Mouse (Mus musculus) midbrain, postnatal 0 days (tissue): ENCODE measurements at regions not wholly inside any gene's neighbourhood (a gene's known extent, or its start where the extent isn't known, plus 50 kb on each side); places are given as distances from the start of the nearest gene placed in this dataset.
A peak's percentile ranks its signal among the peaks of the same experiment; 100 is the strongest.

Experiments
- ATAC-seq: fragments of 200-750 bp; cut with Nextera tagmentation; 2 replicates; pipeline ENCODE4 v1.8.0; 2017; ENCODE audit warnings: moderate number of reproducible peaks, mild to moderate bottlenecking, moderate TSS enrichment, moderate library complexity; ENCODE audit not compliant: low FRiP score
- DNase-seq: peaks from one replicate; pipeline ENCODE4 v3.0.0-alpha.2; 2015; ENCODE audit warnings: low spot score
- H3K27ac ChIP-seq: fragments of 300-500 bp; sonication (generic); 2 replicates; pipeline ENCODE4 v1.5.1; 2014; ENCODE audit warnings: low read depth, mild to moderate bottlenecking, low read length, mixed read lengths
- H3K27me3 ChIP-seq: fragments of 300-500 bp; sonication (generic); 2 replicates; pipeline ENCODE4 v1.6.1; 2014; ENCODE audit warnings: low read length, control low read depth, mixed read lengths; ENCODE audit not compliant: insufficient read depth
- H3K36me3 ChIP-seq: fragments of 300-500 bp; sonication (generic); 2 replicates; pipeline ENCODE4 v1.6.1; 2014; ENCODE audit warnings: low read length, control low read depth, mixed read lengths; ENCODE audit not compliant: insufficient read depth
- H3K4me1 ChIP-seq: fragments of 300-500 bp; sonication (generic); 2 replicates; pipeline ENCODE4 v1.6.1; 2014; ENCODE audit warnings: mild to moderate bottlenecking, control low read depth, antibody characterized with exemption, low read length, mixed read lengths; ENCODE audit not compliant: insufficient read depth
- H3K4me2 ChIP-seq: fragments of 300-500 bp; sonication (generic); 2 replicates; pipeline ENCODE4 v1.6.1; 2014; ENCODE audit warnings: low read depth, mild to moderate bottlenecking, low read length, mixed read lengths; ENCODE audit not compliant: poor library complexity, severe bottlenecking
- H3K4me3 ChIP-seq: fragments of 300-500 bp; sonication (generic); 2 replicates; pipeline ENCODE4 v1.5.1; 2014; ENCODE audit warnings: low read depth, mild to moderate bottlenecking, low read length, moderate library complexity
- H3K9ac ChIP-seq: fragments of 300-500 bp; sonication (generic); replicated peaks from 2 replicates; pipeline ENCODE4 v1.6.1; 2014; ENCODE audit warnings: mild to moderate bottlenecking, low read length, moderate library complexity, mixed read lengths; ENCODE audit not compliant: poor library complexity, severe bottlenecking
- H3K9me3 ChIP-seq: fragments of 300-500 bp; sonication (generic); 2 replicates; pipeline ENCODE4 v1.6.1; 2016; ENCODE audit warnings: low read length, control low read depth
- CTCF ChIP-seq: IDR thresholded peaks from 2 replicates; pipeline ENCODE4 v1.5.1; 2016; ENCODE audit warnings: antibody characterized with exemption, mild to moderate bottlenecking
- WGBS: fragments of 180-500 bp; shearing (Covaris S2); extraction: QIAGEN DNeasy Blood & Tissue Kit; methylation state at CpG from one replicate; pipeline ENCODE4 v1.1.7; 2014; 5-methylcytosine and 5-hydroxymethylcytosine counted together

DNA sequence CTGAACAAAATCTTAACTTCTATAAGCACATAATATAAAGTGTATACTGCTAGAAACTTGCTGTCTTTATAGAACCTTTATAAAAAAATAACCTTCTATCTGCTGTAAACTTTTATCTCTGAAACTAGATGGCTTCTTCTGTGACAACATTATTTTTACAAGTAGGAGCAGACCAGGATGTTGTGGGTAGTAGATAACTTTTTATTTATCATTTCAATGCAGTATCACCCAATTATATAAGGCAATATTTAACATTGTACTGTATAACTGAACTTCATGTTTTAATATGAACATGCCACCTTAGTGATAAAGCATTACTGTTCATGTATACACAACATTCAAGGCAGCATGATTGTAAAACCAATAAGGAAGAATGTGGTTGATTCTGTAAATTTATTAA is 5024.1 kb upstream of the Gm7489 start:
- DNase-seq (no peak), ATAC-seq (no peak)
- no peak overlapping the region for H3K27ac ChIP-seq
- H3K9ac ChIP-seq = no peak overlapping the region
- no peaks in the 10 kb centered on the region for H3K4me1 ChIP-seq
- H3K36me3 ChIP-seq = no peaks in the 10 kb centered on the region
- TF ChIP-seq CTCF = no peak
- no peaks in the 10 kb centered on the region for H3K27me3 ChIP-seq
- no peak overlapping the region for H3K4me3 ChIP-seq
- H3K9me3 ChIP-seq = no peaks in the 10 kb centered on the region
- no peak overlapping the region for H3K4me2 ChIP-seq

DNA sequence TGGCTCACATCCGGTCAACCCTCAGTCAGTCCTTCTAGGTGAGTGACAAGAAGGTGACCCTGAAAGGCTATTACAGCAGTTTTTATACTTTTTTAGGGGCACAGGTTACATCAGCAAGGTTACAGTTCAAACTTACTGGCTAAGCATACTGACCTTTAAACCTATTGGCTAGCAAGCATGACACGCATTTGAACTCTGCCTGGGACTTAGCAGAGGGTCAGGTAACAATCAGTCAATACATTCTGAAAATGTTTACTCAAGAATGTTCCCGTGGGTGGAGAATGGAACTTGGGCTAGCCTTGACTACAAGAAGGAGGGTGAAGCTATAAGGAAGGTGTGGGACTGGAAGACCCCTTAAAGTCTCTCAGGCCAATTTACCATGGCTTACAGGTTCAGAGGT is 4986.2 kb upstream of the Gm7489 start:
- Histone ChIP-seq H3K4me3 (no peak overlapping the region), H3K36me3 (no peaks in the 10 kb centered on the region), H3K9ac (no peak overlapping the region), H3K4me1 (no peaks in the 10 kb centered on the region), H3K27ac (no peak overlapping the region), H3K4me2 (no peak overlapping the region), H3K9me3 (no peaks in the 10 kb centered on the region), H3K27me3 (no peaks in the 10 kb centered on the region)
- no peak for TF ChIP-seq CTCF
- DNase-seq = no peak
- WGBS = 80% methylated on average over 3 of the region's 3 CpGs
- no peak for ATAC-seq

DNA sequence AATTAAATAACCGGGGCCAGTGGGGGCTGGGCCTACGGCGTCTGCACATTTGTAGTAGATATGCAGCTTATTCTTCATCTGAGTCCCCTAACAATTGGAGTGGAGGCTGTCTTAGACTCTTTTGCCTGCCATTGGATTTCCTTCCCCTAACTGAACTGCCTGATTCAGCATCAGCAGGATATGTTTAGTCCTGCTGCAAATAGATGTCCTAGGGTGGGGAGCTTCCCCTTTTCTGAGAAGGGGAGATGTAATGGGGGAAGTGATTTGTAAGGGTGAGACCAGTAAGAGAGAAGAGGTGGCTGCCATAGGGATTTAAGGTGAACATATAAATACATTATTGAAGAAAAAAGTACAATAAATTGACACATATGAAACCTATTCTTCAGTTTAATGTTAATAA is 4980.0 kb upstream of the Gm7489 start:
- TF ChIP-seq CTCF = no peak
- H3K4me3 ChIP-seq = no peak overlapping the region
- ATAC-seq (no peak), DNase-seq (no peak)
- no peak overlapping the region for H3K27ac ChIP-seq
- H3K27me3 ChIP-seq = no peaks in the 10 kb centered on the region
- H3K9me3 ChIP-seq = no peaks in the 10 kb centered on the region
- H3K9ac ChIP-seq = no peak overlapping the region
- H3K36me3 ChIP-seq = no peaks in the 10 kb centered on the region
- WGBS = 90% methylated on average over 3 of the region's 3 CpGs
- H3K4me1 ChIP-seq = no peaks in the 10 kb centered on the region
- no peak overlapping the region for H3K4me2 ChIP-seq

DNA sequence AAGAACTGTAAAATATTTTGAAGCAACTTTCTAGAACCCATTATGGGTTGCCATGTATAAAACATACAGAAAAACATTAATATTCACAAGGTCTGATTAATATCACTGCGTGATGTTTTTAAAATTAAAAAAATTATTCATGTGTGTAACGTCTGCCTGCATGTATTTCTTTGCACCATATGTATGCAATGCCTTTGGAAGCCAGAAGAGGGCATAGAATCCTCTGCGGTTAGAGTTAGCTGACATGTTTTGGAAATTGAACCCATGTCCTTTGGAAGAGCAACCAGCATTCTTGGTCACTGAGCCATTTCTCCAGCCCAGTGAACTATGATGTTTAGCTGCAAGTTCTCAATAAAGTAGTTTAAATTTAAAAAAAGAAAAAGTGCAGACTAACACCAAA is 4958.8 kb upstream of the Gm7489 start:
- Histone ChIP-seq H3K27me3 (no peaks in the 10 kb centered on the region), H3K4me2 (no peak overlapping the region), H3K36me3 (no peaks in the 10 kb centered on the region), H3K27ac (no peak overlapping the region), H3K9ac (no peak overlapping the region), H3K9me3 (no peaks in the 10 kb centered on the region), H3K4me1 (no peaks in the 10 kb centered on the region), H3K4me3 (no peak overlapping the region)
- DNase-seq (no peak), ATAC-seq (no peak)
- TF ChIP-seq CTCF = peak; percentile 34
- 33% methylated on average over 3 of the region's 3 CpGs for WGBS

DNA sequence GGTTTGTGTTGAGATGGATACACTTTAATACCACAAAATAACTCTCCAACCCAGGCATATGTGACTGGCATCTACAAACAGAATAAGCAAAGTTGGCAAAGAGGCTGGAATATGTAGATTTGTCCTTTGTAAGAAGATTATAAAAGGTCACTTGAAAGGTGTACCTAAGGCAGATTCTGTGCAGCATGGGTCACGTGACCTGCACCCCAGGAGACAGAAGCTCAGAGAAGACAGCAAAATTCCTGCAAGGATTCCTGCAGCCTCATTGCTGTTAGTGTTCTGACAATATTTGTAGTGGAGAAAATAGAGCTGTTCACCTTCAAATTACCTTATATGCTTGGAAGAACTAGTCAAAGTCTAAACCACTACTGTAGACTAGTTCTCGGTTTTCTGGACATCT is 4938.6 kb upstream of the Gm7489 start:
- no peak overlapping the region for H3K4me3 ChIP-seq
- TF ChIP-seq CTCF = no peak
- no peak overlapping the region for H3K27ac ChIP-seq
- ATAC-seq (no peak), DNase-seq (no peak)
- 85% methylated on average over 2 of the region's 2 CpGs for WGBS
- H3K9me3 ChIP-seq = no peaks in the 10 kb centered on the region
- no peak overlapping the region for H3K4me2 ChIP-seq
- no peaks in the 10 kb centered on the region for H3K27me3 ChIP-seq
- no peaks in the 10 kb centered on the region for H3K4me1 ChIP-seq
- no peak overlapping the region for H3K9ac ChIP-seq
- H3K36me3 ChIP-seq = no peaks in the 10 kb centered on the region

DNA sequence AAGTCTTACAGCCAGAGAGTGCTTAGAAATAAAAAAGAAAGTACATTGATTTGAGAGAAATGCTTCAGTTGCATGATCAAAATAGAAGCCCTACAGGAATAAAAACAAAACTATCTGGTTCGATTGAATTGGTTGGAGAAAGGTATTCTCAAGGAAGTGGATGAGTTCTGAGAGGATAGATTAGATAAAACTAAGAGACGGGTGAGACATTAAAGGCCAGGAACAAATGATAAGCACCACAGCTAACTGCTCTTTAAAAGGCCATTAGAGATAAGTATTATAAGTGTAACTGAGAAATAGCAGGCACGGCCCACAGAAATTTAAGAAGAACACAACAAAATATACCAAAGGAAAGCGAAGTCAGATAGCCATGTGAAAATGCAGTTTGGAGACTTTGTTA is 4908.5 kb upstream of the Gm7489 start:
- H3K9me3 ChIP-seq = no peaks in the 10 kb centered on the region
- no peaks in the 10 kb centered on the region for H3K36me3 ChIP-seq
- no peak overlapping the region for H3K9ac ChIP-seq
- H3K4me2 ChIP-seq = no peak overlapping the region
- 86% methylated on average over 4 of the region's 4 CpGs for WGBS
- H3K27me3 ChIP-seq = no peaks in the 10 kb centered on the region
- H3K4me1 ChIP-seq = no peaks in the 10 kb centered on the region
- no peak for ATAC-seq
- H3K27ac ChIP-seq = no peak overlapping the region
- no peak for TF ChIP-seq CTCF
- DNase-seq = no peak
- no peak overlapping the region for H3K4me3 ChIP-seq

DNA sequence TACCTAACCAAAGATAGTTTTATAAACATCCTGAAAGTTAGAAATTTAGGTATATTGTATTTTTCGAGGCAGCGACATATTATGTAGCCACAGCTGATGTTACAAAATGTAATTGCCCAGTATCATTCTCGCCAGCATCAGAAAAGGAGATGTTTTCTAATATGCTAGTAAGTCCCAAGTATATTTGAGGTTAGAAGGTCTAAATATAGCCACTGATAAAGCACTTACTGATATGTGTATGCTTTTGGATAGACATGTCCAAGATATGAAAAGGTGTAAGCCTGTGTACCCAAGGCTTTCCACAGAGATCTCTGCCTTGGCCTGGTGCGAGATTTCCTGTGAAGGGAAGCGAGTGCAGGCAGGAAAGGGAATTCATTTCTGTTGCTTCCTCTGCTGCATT is 4908.1 kb upstream of the Gm7489 start:
- no peaks in the 10 kb centered on the region for H3K27me3 ChIP-seq
- H3K9ac ChIP-seq = no peak overlapping the region
- no peak for DNase-seq
- H3K9me3 ChIP-seq = no peaks in the 10 kb centered on the region
- no peak for TF ChIP-seq CTCF
- H3K4me3 ChIP-seq = no peak overlapping the region
- ATAC-seq = no peak
- H3K4me2 ChIP-seq = no peak overlapping the region
- H3K36me3 ChIP-seq = no peaks in the 10 kb centered on the region
- no peak overlapping the region for H3K27ac ChIP-seq
- H3K4me1 ChIP-seq = no peaks in the 10 kb centered on the region
- 87% methylated on average over 5 of the region's 5 CpGs for WGBS
